Mouse (Mus musculus) NIH3T3 (cell line): ENCODE results near the gene Katnb1.

Experiments used
- DNase-seq: peaks from one replicate; pipeline ENCODE4 v3.0.0-alpha.2; 2012; ENCODE audit warnings: low read depth

The Katnb1 gene

DNA sequence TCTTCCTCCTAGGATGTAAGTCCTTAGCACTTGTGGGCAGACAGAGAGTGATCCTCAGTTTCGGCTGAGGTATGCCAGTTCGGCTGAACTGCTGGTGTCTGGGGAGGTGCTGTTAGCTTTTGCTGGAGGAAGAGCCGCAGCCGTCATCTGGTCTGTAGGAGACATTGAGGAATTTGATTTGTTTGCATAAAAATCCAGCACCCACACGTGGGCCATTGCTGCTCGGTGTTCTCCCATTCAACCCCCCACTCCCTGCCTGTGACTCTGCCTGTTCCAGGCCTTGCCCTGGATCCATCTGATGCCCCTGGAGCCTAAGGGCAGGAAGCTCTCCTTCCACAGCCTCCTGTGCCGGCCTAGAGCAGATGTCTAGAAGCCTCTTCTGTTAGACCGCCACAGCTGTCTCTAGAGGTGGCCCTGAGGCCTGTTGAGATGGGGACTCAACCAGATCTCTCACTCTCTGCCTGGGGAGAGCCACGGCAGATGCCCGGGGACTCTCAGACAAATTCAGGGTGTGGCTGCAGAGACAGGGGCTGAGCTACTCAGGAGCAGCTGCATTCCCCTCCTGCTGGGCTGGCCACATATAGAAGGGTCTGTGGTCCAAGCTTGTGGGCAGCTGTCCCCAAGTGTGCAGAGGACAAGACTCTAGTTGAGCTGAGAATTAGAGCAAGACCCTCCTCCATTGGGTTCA is 3.9 kb downstream of the Katnb1 start:
- no peak for DNase-seq

GRCm38 (mm10) chr8:95085432-95086141 is 4.6 kb downstream of the Katnb1 start:
- no peak for DNase-seq

DNA sequence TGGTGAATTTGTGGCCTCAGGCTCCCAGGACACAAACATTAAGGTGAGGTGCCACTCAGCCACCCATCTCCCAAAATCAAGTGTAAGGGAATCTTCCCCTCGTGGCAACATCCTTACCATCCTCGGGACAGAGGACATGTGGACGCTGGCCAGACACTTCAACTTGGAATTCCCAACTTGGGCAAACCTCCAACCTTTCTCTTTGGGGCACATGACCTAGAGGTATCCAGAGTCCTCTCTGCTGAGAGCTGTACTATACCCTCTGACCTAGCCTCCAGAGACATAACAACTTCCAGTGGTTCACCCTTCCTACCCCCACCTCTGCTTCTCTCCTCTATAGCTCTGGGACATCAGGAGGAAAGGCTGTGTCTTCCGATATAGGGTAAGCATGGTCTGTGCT is 12.6 kb downstream of the Katnb1 start:
- DNase-seq, result no peak

GRCm38 (mm10) chr8:95099009-95099408 is 18.0 kb downstream of the Katnb1 start:
- DNase-seq, result peak; percentile 77

GRCm38 (mm10) chr8:95101972-95102371 is 21.0 kb downstream of the Katnb1 start:
- DNase-seq, result no peak

- no peak for DNase-seq
Observed at GRCm38 (mm10) chr8:95107306-95107705, 26.3 kb downstream of the Katnb1 start.

DNA sequence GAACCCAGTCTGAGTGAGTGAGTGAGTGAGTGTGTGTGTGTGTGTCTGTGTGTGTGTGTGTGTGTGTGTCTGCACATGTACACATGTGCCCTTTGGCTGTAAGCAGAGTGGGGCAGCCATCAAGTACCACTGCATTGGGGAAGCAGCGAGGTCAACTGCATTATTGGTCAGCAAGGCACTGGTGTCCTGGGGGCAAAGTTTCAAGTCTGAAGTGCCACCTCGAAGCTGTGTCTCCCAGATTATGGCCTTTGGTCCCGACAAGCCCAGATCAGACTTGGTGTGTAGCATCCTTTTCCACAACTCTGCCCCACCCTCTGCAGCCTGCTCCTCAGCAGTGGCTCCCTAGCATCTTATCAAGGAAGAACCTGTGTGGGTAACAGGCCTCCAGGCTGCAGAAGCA is 31.6 kb downstream of the Katnb1 start:
- DNase-seq, result no peak

DNA sequence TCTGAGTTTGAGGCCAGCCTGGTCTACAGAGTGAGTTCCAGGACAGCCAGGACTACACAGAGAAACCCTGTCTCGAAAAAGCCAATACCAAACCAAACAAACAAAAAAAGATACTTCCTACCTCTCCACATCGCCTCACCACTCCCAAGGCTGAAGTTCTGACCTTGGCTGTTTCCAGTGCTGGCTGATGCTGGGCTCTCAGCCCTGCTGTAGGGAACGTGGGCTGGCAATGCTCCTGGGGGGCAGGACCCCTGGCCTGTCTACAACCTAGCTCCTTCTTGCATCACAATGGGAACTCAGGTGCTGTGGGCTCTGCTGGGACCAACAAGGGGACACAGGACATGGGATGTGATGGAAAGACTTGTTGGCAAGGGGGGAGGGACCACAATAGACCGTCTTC is 32.1 kb downstream of the Katnb1 start:
- no peak for DNase-seq

GRCm38 (mm10) chr8:95113750-95114149 is 32.8 kb downstream of the Katnb1 start:
- DNase-seq, result peak; percentile 69

DNA sequence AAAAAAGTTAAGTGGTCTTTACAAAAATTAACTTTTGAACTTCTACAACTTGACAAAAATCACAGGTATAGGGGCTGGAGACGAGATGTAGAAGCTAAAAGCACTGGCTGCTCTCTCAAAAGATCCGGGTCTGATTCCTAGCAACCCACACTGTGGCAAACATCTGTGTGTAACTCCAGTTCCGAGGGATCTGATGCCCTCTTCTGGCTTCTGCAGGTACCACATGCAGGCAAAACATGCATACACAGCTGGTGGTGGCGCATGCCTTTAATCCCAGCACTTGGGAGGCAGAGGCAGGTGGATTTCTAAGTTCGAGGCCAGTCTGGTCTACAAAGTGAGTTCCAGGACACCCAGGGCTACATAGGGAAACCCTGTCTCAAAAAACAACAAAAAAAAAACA is 42.5 kb downstream of the Katnb1 start:
- peak; percentile 26 for DNase-seq

- DNase-seq, result no peak
Observed at GRCm38 (mm10) chr8:95126497-95126896, 45.5 kb downstream of the Katnb1 start.

DNA sequence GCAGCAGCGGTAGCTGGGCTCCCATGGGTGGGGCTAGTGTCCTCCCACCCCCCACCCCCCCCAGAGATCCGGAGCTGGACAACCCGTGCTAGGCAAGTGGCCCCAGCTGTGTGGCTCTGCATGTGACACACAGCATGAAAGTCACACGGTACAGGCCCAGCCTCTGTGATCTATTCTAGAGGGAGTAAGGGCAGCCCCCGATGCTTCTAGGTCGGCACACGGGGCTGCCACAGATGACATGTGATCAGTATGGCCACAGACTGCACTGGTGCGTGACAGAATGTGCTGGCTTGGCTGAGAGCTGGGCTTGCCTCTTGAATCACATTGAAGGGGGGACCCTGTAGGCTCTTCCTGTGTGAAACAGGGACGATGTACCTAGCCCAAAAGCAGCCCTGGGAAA is 46.7 kb downstream of the Katnb1 start:
- no peak for DNase-seq

- DNase-seq, result no peak
Observed at GRCm38 (mm10) chr8:95128750-95129260, 47.8 kb downstream of the Katnb1 start.

- no peak for DNase-seq
Observed at GRCm38 (mm10) chr8:95130966-95131537, 50.1 kb downstream of the Katnb1 start.

GRCm38 (mm10) chr8:95131983-95132382 is 51.0 kb downstream of the Katnb1 start:
- DNase-seq, result no peak

GRCm38 (mm10) chr8:95134186-95134585 is 53.2 kb downstream of the Katnb1 start:
- no peak for DNase-seq

DNA sequence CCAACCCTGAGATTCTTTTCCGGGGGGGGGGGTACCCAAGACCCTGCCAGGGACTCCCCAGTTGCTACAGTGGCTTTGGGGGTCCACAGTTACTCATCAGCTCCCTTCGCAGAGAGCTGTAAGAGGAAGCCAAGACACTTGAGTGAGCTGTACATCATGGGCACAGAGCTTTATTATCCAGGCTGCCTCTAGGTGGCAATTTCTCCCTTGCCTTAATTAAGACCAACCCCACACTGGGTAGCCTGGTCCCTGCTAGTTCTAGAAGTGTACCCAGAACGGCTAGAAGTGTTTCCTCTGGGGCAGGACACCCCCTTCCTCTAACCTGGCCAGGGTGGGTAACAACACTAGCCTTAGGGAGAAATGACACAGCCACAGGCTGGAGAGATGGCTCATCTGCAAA is 54.3 kb downstream of the Katnb1 start:
- DNase-seq, result peak; percentile 34

DNA sequence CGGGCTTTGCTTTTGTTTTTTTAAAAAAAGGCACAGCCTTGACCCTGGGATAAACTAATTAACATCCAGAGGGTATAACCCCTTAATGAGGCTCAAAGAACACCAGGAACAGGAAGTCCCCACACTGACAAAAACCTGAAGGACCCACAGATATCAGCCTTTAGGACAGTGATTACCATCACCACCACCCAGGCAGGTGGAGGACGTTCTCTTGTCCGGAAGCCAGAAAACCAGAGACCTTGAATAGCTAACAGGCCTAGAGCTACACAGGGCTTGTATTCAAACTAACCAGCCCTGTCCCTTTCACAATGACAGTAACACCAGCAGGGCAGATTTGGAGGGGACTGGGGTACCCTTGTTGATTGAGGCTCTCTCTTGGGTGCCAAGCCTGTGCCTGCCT is 55.2 kb downstream of the Katnb1 start:
- DNase-seq, result no peak

- no peak for DNase-seq
Observed at GRCm38 (mm10) chr8:95137201-95137600, 56.2 kb downstream of the Katnb1 start.

DNA sequence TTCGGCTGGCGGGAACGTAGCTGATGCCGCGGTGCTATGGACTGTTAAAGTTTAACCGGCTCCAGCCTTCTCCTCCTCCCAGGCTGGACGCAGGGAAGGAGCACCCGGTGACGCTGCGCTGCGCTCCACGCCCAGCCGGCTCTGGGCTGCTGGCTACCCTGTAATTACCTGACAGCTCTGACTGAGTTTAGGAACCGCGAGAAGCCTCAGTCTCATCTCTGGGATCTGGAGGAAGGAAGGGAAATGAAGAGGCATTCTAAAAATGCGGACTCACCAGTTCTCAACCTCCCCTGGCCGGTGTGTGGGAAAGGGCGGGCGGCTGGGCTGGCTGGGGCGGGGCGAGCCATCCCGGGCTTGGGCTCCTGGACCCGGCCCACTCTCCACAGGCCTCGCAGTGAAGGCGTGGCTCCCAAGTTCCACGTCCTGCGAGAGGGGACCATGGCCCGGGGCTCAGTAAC is 56.7 kb downstream of the Katnb1 start:
- no peak for DNase-seq

DNA sequence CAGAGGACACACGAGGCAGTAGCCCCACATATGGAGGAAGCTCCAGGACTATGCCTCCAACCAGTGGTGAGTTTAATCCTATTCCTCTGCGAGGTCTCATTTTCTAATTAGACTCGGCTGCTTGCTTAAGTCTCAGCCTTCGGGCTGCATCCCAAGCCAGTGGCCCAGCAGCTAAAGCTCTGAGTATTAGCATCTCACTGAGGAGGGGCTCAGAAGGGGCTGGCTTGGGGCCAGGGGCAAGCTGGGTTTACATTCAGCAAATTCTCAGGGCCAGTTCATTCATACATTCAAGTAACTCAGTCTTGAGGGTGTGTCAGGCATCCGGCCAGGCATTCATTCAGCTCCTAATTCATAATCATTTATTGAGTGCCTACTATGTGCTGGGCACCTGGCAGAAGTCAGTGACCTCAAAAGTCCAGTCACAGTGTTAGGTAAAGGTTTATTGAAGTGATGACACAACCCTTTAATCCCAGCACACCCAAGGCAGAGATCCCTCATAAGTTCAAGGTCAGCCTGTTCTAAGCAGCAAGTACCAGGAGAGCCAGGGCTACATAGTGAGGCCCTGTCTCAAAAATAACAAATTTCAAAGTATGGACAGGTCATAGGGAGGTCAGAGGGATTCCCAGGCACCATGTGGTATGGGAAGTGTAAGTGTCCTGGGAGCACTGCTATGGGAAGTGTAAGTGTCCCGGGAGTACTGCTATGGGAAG is 57.5 kb downstream of the Katnb1 start:
- DNase-seq, result peak; percentile 36

- no peak for DNase-seq
Observed at GRCm38 (mm10) chr8:95139051-95139365, 58.0 kb downstream of the Katnb1 start.

- no peak for DNase-seq
Observed at GRCm38 (mm10) chr8:95140555-95140954, 59.6 kb downstream of the Katnb1 start.
